Mouse (Mus musculus) T-helper 1 cell (primary cell): Measurements from ENCODE around the gene Magi3.

ENCODE experiments used
- in situ Hi-C: fragments of 300-600 bp; cut with MboI, MseI; formaldehyde crosslinking; loops from one replicate; pipeline ENCODE4 v1.15.1; 2025; ENCODE audit warnings: high pct_unique_total_duplicates

The Magi3 gene

DNA sequence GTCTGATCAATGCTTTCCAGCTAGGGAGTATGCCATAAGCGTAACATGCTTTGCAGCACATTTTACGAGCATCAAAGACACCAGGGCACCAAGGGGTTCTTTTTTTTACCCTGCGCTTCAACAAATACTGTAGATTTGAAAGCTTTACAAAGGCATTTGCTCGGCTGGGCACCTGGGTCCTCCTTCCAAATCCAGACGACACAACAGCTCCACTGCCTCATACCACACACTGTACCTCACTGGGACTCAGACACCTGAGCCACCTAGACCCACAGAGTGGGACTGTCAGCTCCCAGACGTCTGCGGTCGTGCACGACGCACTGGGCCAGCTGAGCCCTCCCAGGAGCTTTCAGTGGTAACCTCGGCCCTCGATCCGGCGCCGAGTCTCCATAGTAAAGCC lies 1.2 kb downstream of the Magi3 start:
- in situ Hi-C loops, result loop anchor here (10.0 kb wide), 1 partner anchor 1144 kb away; the partner anchor contains the start of gene Ampd1

DNA sequence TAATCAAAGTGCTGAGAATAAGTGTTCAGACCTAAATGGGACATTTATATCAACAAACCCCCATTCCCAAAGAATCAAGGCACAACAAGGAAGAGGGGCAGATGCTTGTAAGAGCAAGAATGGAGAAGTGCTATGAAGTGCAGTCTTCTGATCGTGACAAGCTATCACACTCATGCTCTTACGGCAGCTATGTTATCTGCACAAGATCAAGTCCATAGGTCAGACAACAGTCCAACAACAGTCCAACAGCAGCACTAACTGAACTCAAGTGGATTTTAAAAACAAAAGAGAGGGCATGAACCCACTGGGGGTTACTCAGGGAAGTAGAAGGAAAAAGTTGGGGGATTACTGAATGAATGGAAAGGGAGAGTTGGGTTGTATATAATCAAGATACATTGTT lies 30.4 kb downstream of the Magi3 start:
- in situ Hi-C loops, result no loop called here

DNA sequence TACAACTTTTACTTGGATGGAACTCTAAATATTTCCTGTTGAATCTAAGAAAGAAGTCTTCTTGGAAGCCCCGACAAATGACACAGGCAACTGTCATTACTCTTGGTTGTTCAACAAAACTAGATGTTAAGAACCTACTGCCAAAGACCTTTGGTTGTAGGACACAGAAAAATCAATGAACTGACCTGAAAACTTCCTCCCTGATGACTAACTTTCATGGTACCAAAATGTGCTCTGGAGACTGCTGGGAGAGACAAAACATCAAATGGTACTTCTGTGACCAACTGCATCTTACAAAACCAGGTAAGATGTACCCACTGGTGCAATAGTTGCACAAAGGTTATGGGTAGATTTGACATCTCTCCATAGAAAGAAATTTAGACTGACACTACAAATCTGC lies 30.9 kb downstream of the Magi3 start:
- in situ Hi-C loops, result no loop called here

DNA sequence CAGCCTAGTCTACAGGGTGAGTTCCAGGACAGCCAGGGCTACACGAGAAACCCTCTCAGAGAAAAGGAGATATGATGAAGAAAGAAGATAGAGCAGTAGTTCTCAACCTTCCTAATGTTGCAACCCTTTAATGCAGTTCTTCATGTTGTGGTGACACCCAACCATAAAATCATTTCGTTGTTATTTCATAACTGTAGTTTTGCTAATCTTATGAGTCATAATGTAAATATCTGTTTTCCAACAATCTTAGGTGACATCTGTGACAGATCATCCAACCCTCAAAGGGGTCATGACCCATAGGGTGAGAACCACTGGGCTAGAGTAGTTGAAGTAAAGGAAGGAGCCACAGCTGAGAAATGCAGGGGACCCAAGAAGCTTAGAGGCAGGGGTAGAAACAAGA lies 35.9 kb downstream of the Magi3 start:
- in situ Hi-C loops, result no loop called here

DNA sequence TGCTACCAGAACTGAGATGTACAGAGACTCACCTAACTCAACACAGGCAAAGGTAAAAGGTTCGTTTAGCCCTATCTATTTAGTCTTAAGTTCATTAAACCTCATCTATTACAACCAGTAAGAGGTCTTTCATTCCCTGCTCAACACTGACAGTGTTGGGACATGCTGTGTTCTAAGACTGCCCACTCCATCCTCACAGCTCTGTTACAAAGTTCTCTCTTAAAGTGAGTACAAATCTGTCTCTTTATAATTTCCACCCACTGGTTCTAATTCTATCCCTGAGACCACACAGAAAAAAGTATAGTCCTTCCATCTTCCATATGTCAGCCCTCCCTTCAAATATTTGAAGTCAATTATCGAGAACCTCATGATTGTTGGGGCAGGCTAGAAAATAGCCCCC lies 36.5 kb downstream of the Magi3 start:
- in situ Hi-C loops, result no loop called here

DNA sequence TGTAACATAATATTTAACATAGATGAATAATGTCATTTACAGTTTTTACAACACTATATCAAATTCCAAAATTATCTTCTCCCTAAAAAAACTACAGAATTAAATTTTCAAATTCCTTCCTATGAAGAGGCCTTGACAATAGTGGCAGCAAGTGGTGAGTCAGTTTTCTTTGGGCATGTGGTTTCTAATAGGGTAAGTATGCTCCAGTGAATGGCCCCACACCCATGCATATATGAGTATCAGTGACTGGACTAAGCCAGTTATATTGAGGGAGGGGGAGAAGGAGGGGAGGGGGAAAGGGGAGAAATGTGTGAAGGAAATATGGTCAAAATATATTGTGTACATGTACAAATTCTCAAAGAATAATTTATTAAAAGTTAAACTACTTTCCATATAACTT lies 37.5 kb downstream of the Magi3 start:
- in situ Hi-C loops, result no loop called here

DNA sequence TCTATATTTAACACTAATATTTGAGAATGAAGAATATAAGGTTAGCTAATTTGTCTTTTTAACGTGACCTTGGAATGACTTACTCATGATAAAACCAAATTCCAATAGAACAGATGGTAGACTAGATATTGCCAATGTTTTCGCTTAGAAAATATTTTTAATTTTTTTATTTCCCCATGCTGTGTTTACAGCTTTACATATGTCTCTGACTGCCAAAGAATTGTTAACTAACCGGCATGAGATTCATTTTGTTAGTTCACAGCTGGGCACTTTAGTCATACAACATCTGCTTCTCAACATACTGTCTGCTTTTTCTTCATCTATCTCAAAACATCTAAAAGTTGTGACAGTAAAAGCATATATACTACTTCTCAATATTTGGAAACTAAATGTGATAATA lies 58.8 kb downstream of the Magi3 start:
- in situ Hi-C loops, result no loop called here

DNA sequence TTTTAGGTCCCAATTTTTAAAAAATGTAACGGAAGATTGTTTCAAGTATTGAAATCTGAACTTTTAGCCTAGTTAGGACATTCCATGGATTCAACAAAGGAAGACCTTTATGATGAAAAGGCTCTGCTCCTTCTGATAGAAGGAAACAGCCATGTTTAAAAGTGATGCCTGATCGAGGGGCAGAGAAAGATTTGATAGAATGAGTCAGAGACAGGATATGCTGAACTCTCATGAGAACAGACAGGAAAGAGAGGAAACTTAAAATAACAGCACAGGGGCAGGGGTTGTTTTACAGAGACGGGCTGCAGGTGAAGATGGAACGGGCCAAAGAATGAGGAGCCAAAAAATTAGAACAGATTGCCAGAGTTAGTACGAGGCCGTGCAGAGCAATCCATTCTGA lies 59.6 kb downstream of the Magi3 start:
- in situ Hi-C loops, result no loop called here

DNA sequence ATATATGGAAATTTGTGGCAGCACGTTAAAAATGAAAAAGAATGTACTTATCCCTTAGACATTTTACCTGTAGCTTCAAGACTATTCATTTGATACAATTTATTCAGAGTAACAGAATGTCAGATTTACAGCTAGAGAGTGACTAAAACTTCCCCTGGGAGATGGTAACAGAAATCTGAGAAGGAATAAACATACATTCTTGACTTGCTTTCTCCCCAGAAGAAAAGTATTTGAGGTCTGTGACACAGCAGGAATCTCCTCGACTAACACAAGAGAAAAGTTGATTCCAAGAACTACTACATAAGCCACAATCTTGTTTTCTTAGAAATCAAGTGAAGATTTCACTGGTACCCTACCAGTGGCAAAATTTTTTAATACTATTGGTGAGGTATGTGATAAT lies 70.0 kb downstream of the Magi3 start:
- in situ Hi-C loops, result no loop called here

DNA sequence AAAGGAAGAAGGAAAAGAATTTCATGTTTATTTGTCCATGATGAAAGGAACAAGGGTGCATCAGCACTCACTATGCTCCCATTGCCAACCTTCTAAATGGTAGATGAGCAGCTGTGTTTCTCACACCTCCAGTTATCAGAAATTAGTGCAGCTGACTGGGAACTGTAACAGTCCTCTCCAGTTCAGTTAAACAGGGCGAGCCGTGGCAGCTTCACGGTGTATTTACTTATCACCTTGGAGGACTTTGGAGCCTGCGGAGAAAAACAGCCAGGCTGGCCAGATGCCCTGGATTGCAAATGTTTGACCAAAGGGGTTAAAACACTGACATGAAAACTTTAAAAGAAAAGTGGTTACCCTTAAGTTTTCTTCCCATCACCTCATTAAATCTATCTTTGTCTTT lies 77.8 kb downstream of the Magi3 start:
- in situ Hi-C loops, result no loop called here

DNA sequence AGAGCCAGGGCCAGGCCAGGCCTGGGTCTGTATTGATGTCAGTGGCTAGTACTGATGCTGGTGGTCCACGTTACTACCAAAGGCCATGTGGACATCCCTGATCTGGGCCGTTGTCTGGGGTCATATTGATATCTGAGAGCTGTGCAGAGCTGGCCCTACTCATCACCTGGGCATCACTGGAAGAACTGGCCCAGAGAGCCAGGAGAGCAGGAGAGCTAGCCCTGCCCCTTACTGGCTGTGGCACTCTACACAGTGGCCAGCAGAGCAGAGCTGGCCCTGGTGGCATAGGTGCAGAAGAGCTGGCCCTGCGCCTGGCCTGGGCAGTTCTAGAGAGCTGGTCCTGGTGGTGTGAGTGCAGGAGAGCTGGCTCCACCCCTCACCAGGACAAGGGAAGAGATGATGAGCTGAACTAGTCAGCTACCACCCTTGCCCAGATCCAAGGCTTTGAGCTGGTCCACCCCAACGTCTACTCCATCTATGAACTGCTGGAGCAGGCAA lies 81.2 kb downstream of the Magi3 start:
- in situ Hi-C loops, result no loop called here

DNA sequence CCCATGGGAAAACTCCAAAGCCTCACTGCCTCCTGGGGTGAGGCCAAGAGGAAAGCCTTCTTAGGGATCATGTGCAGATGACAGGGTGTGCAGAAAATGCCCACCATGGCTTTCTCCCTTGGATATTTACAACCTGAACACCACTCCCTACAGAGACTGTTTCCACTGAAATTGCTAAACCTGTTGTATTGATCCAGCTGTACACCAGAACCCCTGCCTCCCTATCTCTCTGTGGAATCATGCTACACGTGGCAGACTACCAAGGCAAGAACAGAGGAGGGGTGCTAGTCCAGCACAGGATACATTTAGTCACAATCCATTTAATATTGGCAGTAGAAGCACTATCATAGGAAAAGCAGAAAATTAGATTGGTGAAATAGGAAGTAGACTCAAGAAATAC lies 94.5 kb downstream of the Magi3 start:
- in situ Hi-C loops, result no loop called here

DNA sequence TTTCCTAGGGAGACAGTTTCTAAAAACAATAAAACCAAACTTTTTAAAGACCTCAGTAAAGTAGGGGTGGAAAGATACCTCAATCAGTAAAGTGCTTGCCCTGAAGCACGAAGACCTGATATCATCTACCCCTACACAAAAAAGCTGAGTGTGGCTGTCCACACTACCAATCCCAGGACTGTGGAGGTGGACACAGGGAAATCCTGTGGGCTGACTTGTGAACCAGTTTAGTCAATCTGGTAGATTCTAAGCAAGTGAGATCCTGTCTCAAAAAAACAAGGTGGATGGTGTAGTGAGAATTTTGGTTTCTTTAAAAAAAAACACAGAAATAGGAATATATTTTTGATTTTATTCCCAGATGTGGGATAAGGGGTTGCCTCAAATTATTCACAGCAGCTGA lies 96.3 kb downstream of the Magi3 start:
- in situ Hi-C loops, result no loop called here

DNA sequence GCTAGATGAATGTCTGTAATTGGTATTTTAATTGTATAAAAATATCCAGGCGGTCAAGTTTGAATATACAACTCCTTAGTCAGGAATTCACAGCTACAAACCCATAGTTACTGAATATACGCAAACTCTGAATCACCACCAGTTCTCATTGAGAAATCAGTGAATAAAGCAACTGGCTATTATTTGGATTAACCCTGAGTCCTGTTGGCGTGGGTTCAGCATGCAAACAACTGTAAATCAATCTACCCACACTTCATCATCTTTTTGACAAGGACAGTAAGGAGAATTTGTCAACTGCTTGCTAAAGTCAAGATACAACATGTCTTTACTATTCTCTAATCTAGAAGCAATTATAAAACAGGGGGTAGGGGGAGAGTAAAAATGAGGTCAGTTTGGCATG lies 110.7 kb downstream of the Magi3 start:
- in situ Hi-C loops, result no loop called here

DNA sequence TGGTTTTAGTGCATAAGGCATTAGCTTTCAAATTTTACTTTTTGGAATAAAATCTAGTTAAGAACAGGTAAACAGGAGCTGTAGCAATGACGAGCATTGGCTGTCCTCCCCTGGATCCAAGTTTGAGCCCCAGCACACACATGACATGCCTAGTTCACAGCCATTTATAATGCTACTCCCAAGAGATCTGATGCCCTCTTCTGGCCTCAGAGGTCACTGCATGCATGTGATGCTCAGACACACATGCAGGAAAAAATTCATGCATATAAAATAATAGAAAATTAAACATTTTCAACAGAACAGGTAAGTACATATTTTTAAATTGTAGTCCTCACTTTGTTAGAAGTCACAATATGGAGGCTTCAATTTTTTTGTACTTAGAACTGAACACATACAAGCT lies 115.2 kb downstream of the Magi3 start:
- in situ Hi-C loops, result no loop called here

DNA sequence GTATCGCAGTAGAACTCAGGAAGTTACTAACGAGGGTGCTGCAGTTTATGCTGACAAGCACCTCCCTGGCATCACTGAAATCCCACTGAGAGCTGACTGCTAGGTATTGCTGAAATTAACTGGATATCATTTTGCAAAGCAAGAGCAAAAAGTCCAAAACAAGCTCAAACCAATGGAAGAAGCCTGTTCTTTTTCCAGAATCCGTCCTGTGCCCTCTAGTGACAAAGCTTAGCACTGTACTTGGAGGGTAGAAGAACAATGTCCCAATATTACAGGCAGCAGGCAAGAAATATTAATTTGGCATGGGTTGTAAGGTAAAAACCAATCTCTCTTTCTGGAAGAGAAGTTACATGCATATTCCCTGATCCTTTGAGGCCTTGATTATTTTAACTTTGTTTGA lies 118.5 kb downstream of the Magi3 start:
- in situ Hi-C loops, result no loop called here

DNA sequence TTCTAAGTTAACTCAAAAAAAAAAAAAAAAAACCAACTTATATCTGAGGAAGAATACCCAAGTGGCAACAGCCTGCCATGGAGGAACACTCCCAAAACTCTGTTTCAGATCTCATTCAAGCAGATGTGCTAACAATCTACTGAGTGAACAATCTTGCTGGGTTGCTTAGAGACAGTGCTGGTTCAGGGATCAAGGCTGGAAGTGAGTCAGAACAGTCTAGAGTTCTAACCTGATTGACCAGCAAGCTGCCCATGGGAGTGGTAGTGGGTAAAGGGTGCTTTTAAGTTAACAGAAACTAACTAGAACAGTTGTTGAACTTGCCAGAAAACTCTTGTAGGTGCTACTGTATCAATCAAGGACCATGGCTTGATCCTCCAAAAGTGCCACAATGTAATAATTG lies 118.9 kb downstream of the Magi3 start:
- in situ Hi-C loops, result no loop called here

DNA sequence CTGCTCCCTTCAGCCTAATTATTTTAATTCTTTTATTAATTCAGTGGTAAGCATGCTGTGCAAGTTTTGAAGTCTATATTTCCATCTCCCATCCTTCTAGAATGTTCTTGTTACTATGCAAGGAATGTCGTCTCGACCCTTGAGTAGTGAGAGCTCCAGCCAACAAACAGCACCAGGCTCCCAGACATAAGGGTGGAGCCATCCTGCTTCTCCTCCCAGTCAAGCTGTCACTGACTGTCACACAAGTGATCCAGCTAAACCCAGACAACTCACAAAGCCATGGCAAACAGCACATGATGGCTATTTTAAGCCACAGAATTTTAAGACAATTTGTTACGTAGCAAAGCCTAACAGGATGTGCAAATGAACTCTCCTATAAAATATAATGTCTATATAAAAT lies 124.2 kb downstream of the Magi3 start:
- in situ Hi-C loops, result no loop called here

DNA sequence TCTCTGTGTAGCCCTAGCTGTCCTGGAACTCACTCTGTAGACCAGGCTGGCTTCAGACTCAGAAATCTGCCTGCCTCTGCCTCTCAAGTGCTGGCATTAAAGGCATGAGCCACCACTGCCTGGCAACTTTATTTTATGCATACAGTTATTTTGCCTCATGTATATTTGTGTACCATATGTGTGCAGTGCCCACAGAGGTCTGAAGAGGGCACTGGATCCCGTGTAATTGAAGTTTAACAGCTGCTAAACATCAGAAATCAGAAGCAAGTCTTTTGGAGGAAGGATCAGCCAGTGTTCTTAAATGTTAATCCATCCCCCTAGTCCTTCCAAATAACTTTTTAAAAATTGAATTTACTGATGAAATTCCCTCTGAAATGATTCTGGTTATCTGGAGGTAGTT lies 125.5 kb downstream of the Magi3 start:
- in situ Hi-C loops, result loop anchor here (5.0 kb wide), 1 partner anchor 252 kb away; no protein-coding TSS in a partner anchor

DNA sequence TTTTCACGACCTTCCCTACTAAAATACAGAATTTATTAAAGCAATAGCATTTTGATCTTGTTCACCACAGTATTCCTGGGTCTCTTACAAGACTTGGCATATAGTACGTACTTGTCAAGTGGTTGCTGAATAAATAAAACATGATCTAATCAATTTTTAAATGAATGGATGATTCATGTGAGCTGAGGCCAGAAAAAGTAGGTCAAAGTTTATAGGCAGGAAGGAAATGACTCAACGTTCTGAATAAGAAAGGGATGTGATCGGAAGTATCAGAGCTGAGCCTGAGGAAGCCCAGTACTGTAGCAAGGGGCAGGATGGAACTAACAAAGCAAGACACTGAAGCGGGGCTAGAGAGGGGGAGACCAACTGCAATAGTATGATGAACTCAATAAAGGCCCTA lies 127.4 kb downstream of the Magi3 start:
- in situ Hi-C loops, result loop anchor here (5.0 kb wide), 1 partner anchor 250 kb away; no protein-coding TSS in a partner anchor

DNA sequence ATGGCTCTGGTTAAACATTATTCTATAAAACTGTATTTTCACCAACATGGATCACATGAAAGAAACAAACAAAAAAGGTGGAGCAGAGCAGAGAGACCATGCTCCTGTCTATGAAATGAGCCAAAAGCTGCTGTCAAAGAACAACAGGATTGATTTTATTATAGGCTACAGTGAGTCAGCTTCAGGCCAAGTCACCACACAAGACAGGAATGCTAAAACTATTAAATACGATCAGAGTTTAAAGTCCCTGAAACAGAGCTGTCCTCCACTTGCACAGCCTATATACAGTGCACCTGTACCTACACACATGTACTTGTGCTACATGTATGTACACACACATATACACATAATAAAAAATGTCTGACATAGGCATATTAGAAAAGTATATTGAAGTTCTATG lies 138.1 kb downstream of the Magi3 start:
- in situ Hi-C loops, result no loop called here

DNA sequence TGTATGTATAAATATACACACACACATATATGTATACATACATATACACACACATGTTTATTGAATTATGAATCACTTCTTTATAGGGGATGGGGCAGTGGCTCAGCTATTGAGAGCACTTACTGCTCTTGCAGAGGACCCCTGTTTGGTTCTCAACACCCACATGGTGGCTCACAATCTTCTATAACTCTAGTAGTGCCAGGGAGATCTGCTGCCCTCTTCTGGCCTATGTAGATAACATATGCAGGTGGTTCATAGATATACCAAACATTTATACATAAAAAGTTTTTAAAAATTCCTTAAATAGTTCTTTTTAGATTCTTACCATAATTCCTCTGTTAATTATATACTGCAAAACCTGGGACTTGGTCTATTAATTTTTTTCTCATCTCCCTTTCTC lies 141.4 kb downstream of the Magi3 start:
- in situ Hi-C loops, result no loop called here

DNA sequence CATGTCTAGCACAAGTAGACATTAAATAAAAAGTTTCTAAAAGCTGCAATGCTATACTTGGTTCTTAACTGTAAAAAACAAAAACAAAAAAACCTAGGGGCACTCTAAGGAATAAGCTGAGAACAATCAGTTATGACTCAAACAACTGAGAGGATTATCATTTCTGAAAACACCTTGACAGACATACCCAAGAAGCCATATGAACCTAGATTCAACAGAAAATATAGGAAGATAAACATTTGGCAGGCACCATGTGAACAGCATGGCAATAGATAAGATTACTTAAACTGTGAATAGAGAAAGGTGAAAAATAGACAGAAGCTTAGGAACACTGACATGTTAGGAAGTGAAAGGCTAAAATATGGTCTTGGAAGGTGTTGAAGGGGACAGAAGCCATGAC lies 150.8 kb downstream of the Magi3 start:
- in situ Hi-C loops, result no loop called here

DNA sequence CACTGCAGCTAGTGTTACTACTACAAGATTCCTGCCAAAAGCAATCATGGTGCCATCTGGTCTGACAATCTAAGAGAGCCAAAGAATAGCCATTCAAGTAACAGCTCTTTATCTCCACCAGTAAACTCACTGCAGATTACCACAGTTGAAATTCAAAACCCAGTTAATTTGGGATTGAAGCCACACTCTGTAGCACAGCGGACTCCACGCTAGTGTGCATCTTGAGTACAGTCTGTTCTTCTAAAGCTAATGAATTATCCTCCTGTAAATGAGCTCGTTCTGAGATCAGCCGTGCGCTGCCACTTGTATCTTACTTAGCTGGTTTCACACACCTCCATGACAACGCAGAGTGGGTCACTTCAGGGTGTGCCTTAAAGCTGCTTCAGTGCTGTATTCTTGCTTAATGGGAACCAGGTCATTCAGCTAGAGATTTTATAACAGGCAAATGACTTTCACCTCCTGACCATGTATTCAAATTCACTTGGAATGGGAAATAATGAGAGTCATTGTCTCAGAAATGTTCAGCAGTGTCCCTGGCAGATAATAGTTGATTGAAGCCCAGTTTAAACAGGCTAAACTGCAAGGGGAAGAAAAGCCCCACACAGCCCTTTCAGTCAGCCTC lies 161.1 kb downstream of the Magi3 start:
- in situ Hi-C loops, result no loop called here
